Mouse (Mus musculus): ENCODE results near the gene Cd180. TPM values are rescaled to one million over a fixed set of nuclear protein-coding genes. Genes with fewer than 3 reads are reported as not detected.

Cd180 gene
- polyA plus RNA-seq, 1 experiment from 2014 or later = 0.24 TPM

GRCm38 (mm10) chr13:102765216-102765615 is 71.9 kb downstream of the Cd180 start:
- H3K36me3 ChIP-seq = peaks cover 56% of the 10 kb centered on the region
- no peak overlapping the region for H3K4me3 ChIP-seq
- H3K27me3 ChIP-seq = no peaks in the 10 kb centered on the region
- no peak overlapping the region for H3K4me2 ChIP-seq
- no peak overlapping the region for H3K27ac ChIP-seq
- no peaks in the 10 kb centered on the region for H3K9me3 ChIP-seq (replicated peaks)
- no peak for ATAC-seq (replicated peaks; ENCODE audit: insufficient number of reproducible peaks, insufficient read depth, low FRiP score, low read depth)
- WGBS = 92% methylated on average over 11 of the region's 11 CpGs
- H3K4me1 ChIP-seq (replicated peaks) = no peaks in the 10 kb centered on the region
- no peak overlapping the region for H3K9ac ChIP-seq

GRCm38 (mm10) chr13:102767110-102767509 is 73.8 kb downstream of the Cd180 start:
- WGBS = 79% methylated on average over 7 of the region's 7 CpGs
- no peak overlapping the region for H3K9ac ChIP-seq
- H3K27me3 ChIP-seq = no peaks in the 10 kb centered on the region
- peaks cover 62% of the 10 kb centered on the region for H3K36me3 ChIP-seq
- ATAC-seq (replicated peaks; ENCODE audit: insufficient number of reproducible peaks, insufficient read depth, low FRiP score, low read depth) = no peak
- no peak overlapping the region for H3K4me2 ChIP-seq
- no peaks in the 10 kb centered on the region for H3K4me1 ChIP-seq (replicated peaks)
- no peak overlapping the region for H3K4me3 ChIP-seq
- H3K27ac ChIP-seq = no peak overlapping the region
- H3K9me3 ChIP-seq (replicated peaks) = no peaks in the 10 kb centered on the region

DNA sequence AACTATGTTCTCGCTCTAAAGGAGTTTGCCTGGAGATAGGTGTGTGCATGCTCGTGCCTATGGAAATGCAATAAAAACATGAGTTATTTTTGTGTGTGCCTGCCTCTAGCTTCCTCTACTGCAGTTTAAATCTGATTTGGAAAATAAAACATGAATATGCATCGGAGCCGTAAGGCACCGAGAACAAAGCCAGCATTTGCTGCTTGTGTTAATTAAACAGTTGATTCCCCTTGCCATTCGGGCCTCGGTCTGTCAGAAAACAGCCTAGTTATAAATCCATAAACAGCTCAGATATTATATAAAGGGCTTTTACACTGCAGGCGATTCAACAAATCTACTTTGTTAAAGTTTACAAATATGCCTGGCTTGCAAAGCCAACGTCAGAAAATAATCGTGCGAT is 75.2 kb downstream of the Cd180 start:
- Histone ChIP-seq H3K27me3 (no peaks in the 10 kb centered on the region), H3K9me3 (replicated peaks) (no peaks in the 10 kb centered on the region), H3K4me3 (no peak overlapping the region), H3K9ac (no peak overlapping the region), H3K4me1 (replicated peaks) (no peaks in the 10 kb centered on the region), H3K4me2 (no peak overlapping the region), H3K36me3 (peaks cover 75% of the 10 kb centered on the region), H3K27ac (no peak overlapping the region)
- 93% methylated on average over 11 of the region's 11 CpGs for WGBS
- no peak for ATAC-seq (replicated peaks; ENCODE audit: insufficient number of reproducible peaks, insufficient read depth, low FRiP score, low read depth)

DNA sequence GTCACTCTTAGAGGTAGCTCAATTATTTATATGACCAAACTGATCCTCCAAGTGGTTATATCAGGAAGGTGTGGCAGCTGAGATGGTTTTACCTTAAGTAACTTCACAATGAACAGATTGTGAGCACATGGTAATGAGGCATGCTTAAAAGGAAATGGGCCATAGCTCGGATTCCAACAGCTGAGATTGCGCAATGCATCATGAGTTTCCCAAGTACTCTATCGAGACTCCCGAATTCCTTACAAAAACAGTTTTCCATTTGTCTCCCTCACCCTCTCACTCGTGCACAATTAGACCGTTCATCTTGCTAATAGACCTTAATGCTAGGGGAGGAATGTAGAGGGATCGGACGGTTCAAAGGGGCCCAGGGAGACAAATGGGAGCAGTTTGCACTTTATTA is 76.8 kb downstream of the Cd180 start:
- Histone ChIP-seq H3K4me1 (replicated peaks) (no peaks in the 10 kb centered on the region), H3K9me3 (replicated peaks) (no peaks in the 10 kb centered on the region), H3K27ac (no peak overlapping the region), H3K27me3 (no peaks in the 10 kb centered on the region), H3K4me3 (no peak overlapping the region), H3K4me2 (no peak overlapping the region), H3K36me3 (peaks cover 81% of the 10 kb centered on the region), H3K9ac (no peak overlapping the region)
- 67% methylated on average over 8 of the region's 8 CpGs for WGBS
- no peak for ATAC-seq (replicated peaks; ENCODE audit: insufficient number of reproducible peaks, insufficient read depth, low FRiP score, low read depth)

- no peaks in the 10 kb centered on the region for H3K27me3 ChIP-seq
- 83% methylated on average over 9 of the region's 9 CpGs for WGBS
- no peaks in the 10 kb centered on the region for H3K9me3 ChIP-seq (replicated peaks)
- H3K27ac ChIP-seq = no peak overlapping the region
- no peak overlapping the region for H3K9ac ChIP-seq
- ATAC-seq (replicated peaks; ENCODE audit: insufficient number of reproducible peaks, insufficient read depth, low FRiP score, low read depth) = no peak
- no peaks in the 10 kb centered on the region for H3K4me1 ChIP-seq (replicated peaks)
- no peak overlapping the region for H3K4me3 ChIP-seq
- H3K4me2 ChIP-seq = no peak overlapping the region
- peaks cover 83% of the 10 kb centered on the region for H3K36me3 ChIP-seq
Measured at GRCm38 (mm10) chr13:102773169-102773568, 79.8 kb downstream of the Cd180 start.

DNA sequence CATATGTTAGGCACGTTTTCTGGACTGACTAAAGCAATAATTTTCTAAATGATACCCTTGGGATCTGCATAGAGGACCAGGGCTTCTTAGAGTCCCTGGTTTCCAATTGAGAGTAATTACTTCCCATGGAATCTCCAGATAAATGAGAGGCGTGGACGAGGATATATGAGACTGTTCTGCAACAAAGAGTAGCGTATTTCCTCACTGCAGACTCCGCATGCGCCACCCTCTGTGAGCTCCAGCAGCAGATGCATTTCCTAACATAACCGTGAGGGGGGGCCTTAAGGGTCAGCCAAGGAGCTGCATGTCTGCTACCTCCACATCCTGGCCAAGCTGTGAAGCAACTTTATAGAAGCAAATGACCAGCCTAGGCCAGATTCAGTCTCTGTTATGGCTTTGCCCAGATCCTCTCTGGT is 81.4 kb downstream of the Cd180 start:
- H3K27me3 ChIP-seq = no peaks in the 10 kb centered on the region
- H3K4me2 ChIP-seq = no peak overlapping the region
- no peak for ATAC-seq (replicated peaks; ENCODE audit: insufficient number of reproducible peaks, insufficient read depth, low FRiP score, low read depth)
- no peak overlapping the region for H3K9ac ChIP-seq
- whole genome bisulfite sequencing = 78% methylated on average over 7 of the region's 7 CpGs
- H3K4me3 ChIP-seq = no peak overlapping the region
- H3K9me3 ChIP-seq (replicated peaks) = no peaks in the 10 kb centered on the region
- H3K27ac ChIP-seq = no peak overlapping the region
- no peaks in the 10 kb centered on the region for H3K4me1 ChIP-seq (replicated peaks)
- H3K36me3 ChIP-seq = peaks cover 75% of the 10 kb centered on the region

- Histone ChIP-seq H3K4me3 (no peak overlapping the region), H3K27ac (no peak overlapping the region), H3K27me3 (no peaks in the 10 kb centered on the region), H3K9ac (no peak overlapping the region), H3K36me3 (peaks cover 69% of the 10 kb centered on the region), H3K4me1 (replicated peaks) (no peaks in the 10 kb centered on the region), H3K4me2 (no peak overlapping the region), H3K9me3 (replicated peaks) (no peaks in the 10 kb centered on the region)
- ATAC-seq (replicated peaks; ENCODE audit: insufficient number of reproducible peaks, insufficient read depth, low FRiP score, low read depth) = no peak
- 88% methylated on average over 6 of the region's 6 CpGs for WGBS
Measured at GRCm38 (mm10) chr13:102775506-102775905, 82.1 kb downstream of the Cd180 start.

GRCm38 (mm10) chr13:102778859-102779258 is 85.5 kb downstream of the Cd180 start:
- Histone ChIP-seq H3K4me1 (replicated peaks) (no peaks in the 10 kb centered on the region), H3K27ac (no peak overlapping the region), H3K36me3 (peaks cover 62% of the 10 kb centered on the region), H3K4me2 (no peak overlapping the region), H3K9me3 (replicated peaks) (no peaks in the 10 kb centered on the region), H3K4me3 (no peak overlapping the region), H3K27me3 (no peaks in the 10 kb centered on the region), H3K9ac (no peak overlapping the region)
- 88% methylated on average over 3 of the region's 3 CpGs for WGBS
- ATAC-seq (replicated peaks; ENCODE audit: insufficient number of reproducible peaks, insufficient read depth, low FRiP score, low read depth) = no peak

- Histone ChIP-seq H3K9ac (no peak overlapping the region), H3K4me2 (no peak overlapping the region), H3K9me3 (replicated peaks) (no peaks in the 10 kb centered on the region), H3K4me3 (no peak overlapping the region), H3K4me1 (replicated peaks) (no peaks in the 10 kb centered on the region), H3K27me3 (no peaks in the 10 kb centered on the region), H3K36me3 (peaks cover 59% of the 10 kb centered on the region), H3K27ac (no peak overlapping the region)
- 92% methylated on average over 3 of the region's 3 CpGs for WGBS
- no peak for ATAC-seq (replicated peaks; ENCODE audit: insufficient number of reproducible peaks, insufficient read depth, low FRiP score, low read depth)
Measured at GRCm38 (mm10) chr13:102779275-102779674, 85.9 kb downstream of the Cd180 start.

DNA sequence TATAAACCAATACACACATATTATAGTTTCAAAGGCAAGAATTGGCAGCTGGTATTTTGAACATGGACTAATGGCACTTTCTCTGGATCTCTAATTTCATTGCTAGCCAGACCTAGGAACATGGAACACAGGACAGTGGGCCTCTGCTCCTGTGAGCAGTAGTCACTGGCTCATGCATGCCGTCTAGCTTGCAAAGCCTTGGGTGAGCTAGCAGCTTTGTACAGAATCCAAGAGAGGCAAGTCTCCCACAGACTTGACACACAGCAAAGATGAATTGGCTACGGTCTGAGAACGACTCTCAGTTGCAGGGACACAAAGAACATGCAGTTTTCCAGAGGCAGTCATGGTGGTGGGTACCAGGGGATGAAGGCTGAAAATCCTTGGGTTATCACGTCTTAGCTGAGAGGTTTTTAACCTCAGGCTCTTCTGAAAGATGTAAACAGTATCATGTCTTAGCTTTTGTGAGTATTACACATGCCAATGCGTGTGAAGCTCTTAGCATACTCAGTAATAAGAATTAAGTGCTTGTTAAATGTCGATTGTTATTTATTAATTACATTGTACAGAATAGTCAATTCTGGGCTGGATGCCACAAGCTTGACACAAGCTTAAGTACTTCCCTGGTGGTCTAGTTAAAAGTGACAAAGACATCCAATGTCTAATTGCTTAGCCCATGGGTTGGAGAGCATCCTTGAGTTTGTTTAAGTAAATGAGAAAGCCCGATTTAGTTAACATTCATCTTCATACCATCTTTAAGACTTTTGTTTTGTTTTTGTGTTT is 90.4 kb downstream of the Cd180 start:
- H3K9ac ChIP-seq = no peak overlapping the region
- peaks cover 50% of the 10 kb centered on the region for H3K36me3 ChIP-seq
- no peak overlapping the region for H3K4me3 ChIP-seq
- no peaks in the 10 kb centered on the region for H3K4me1 ChIP-seq (replicated peaks)
- WGBS = 87% methylated on average over 7 of the region's 7 CpGs
- no peaks in the 10 kb centered on the region for H3K9me3 ChIP-seq (replicated peaks)
- no peak overlapping the region for H3K27ac ChIP-seq
- H3K4me2 ChIP-seq = no peak overlapping the region
- no peaks in the 10 kb centered on the region for H3K27me3 ChIP-seq
- ATAC-seq (replicated peaks; ENCODE audit: insufficient number of reproducible peaks, insufficient read depth, low FRiP score, low read depth) = no peak

- Histone ChIP-seq H3K4me1 (replicated peaks) (no peaks in the 10 kb centered on the region), H3K36me3 (peaks cover 38% of the 10 kb centered on the region), H3K27me3 (no peaks in the 10 kb centered on the region), H3K4me3 (no peak overlapping the region), H3K4me2 (no peak overlapping the region), H3K9ac (no peak overlapping the region), H3K9me3 (replicated peaks) (no peaks in the 10 kb centered on the region), H3K27ac (no peak overlapping the region)
- ATAC-seq (replicated peaks; ENCODE audit: insufficient number of reproducible peaks, insufficient read depth, low FRiP score, low read depth) = no peak
- 84% methylated on average over 10 of the region's 10 CpGs for WGBS
Measured at GRCm38 (mm10) chr13:102786666-102787230, 93.4 kb downstream of the Cd180 start.

Data from heart, embryonic 15.5 days (tissue).